Mouse (Mus musculus) lung, adult 10 weeks (tissue): ENCODE measurements around the gene Tpcn2. TPM values are rescaled to one million over a fixed set of nuclear protein-coding genes. Genes with fewer than 3 reads are reported as not detected.

Source experiments
- polyA plus RNA-seq: library from polyadenylated mRNA; stranded (reverse); fragments of 350-450 nt; fragmentation: Illumina TruSeq; extraction: RNeasy Lipid Tissue Mini Kit (QIAGEN cat#74804); gene quantifications from one replicate; pipeline ENCODE4 v1.2.3, GENCODE M21; 2014; ENCODE audit warnings: low read depth, low replicate concordance; ENCODE audit not compliant: insufficient read depth

Tpcn2 gene
- polyA plus RNA-seq = 9.1 TPM

GRCm38 (mm10) chr7:145283487-145284187 is at the start of gene Tpcn2:
TSS of gene Tpcn2 (minus strand) at chr7:145284011.

DNA sequence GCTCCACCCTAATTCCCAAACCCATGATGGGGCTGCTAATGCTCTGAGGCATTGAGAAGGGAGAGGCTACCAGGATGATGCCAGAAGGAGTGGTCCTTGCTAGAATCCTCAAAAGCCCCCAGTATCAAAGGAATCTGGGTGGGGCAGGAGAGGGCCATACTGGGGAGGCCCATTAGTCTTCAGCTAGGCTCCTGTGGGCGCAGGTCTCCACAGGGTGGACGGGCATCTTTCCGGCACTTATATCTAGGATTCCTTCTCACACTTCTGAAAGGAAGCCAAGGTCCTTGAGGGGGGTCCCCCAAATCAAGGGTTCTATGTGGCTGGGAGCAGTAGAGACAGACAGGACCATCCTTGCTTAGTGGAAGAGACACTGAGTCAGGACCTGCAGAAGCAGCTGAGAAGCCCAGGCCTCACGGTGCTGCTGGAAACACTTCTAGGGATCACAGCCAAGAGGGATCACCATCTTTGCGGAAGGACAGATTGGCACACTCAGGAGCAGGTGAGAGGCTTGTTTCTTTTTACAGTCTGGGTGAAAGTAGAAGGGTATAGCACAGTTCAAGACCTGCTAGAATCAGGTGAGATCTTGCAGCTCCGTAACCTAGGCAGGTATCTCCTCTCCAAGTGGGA is 31.1 kb upstream of the Tpcn2 start, which contains the start of gene Mrgprd:
Mrgprd (plus strand) TSS at position 51 of the 627 bp plus-strand sequence.

DNA sequence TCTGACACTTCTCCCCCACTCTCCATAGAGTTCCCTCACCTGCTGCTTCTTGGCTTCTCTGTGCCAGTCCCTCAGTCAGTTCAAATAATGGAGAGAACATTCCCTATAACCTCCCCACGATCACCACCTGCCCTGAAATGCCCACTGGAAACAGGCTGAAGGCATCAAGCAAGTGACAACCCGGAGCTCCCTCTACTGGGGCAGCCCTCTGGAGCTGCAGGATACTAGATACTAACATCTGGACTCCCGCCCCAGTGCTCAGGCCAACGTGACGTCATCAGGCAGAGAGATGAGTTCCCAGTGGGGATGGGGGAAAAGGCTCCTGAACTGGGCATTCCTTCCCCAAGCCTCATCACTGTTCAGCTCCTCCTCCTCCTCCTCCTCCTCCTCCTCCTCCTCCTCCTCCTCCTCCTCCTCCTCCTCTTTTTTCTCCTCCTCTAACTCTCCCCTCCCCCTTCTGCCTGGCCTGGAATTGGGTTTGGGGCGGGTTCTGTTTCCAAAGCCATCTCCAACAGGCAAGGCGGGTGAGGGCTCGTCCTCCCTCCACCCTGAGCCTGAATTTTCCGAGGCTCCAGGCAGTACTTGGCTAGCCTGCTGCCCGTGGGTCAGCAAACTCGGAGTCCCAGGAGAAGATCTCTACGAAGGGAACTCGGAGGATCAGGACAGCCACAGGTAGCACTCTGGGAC is 16.7 kb upstream of the Tpcn2 start, which contains the start of gene Mrgprf:
Mrgprf (plus strand) TSS at position 508 of the 687 bp plus-strand sequence.

GRCm38 (mm10) chr7:145208006-145208405 is 75.8 kb downstream of the Tpcn2 start, which contains the start of gene 1810010D01Rik:
TSS of gene 1810010D01Rik (minus strand) at chr7:145208119.

Other genes starting within 250 kb of the Tpcn2 start
- gene 1810010D01Rik, start 75.9 kb downstream of the Tpcn2 start, polyA plus RNA-seq = 4.0 TPM
- 2.5 TPM for gene Mrgprf, start 16.8 kb upstream of the Tpcn2 start, polyA plus RNA-seq
- gene Mrgprd, start 30.8 kb upstream of the Tpcn2 start, polyA plus RNA-seq = not detected